Mouse (Mus musculus) ZHBTc4 (cell line): ENCODE measurements around the gene Trim62.

Experiments
- DNase-seq: peaks from one replicate; pipeline ENCODE4 v3.0.0-alpha.2; 2011; ENCODE audit warnings: low read depth, low spot score

Trim62 gene

DNA sequence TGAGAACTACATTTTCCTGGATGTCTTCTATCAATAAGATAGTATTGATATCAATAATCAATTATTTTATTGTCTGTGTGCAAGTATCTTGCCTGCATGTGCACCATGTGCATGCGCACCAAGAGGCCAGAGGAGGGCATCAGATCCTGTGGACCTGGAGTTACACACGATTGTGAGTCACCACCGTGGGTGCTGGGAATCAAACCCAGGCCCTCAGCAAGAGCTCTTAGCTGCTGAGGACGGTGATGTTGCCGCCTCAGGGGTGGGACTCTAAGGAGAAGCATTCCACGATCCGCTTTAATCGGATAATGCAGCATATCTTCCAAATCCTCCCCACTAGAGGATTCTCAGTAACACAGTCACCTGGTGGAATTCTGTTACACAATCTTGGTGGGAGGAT lies 2.2 kb downstream of the Trim62 start:
- no peak for DNase-seq

- DNase-seq = no peak
Observed at GRCm38 (mm10) chr4:128886571-128886970, 3.2 kb downstream of the Trim62 start.

DNA sequence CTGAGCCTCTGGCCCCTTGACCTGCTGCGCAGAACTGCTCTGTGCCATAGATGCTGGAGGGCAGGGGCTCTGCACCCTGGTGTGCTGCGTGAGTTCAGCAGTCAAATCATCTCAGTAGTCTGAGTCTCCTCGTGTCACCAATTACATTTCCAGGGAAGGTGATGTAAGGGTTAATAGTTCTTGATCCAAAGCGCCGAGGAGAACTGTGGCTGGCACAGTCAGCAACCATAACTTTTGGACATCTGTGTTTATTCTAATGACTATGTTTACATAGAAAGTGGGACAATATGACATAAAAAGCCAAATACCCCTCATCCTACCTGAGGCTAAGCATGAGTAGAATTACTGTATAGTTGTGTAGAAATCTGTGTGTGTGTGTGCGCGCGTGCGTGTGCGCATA lies 3.6 kb downstream of the Trim62 start:
- no peak for DNase-seq

DNA sequence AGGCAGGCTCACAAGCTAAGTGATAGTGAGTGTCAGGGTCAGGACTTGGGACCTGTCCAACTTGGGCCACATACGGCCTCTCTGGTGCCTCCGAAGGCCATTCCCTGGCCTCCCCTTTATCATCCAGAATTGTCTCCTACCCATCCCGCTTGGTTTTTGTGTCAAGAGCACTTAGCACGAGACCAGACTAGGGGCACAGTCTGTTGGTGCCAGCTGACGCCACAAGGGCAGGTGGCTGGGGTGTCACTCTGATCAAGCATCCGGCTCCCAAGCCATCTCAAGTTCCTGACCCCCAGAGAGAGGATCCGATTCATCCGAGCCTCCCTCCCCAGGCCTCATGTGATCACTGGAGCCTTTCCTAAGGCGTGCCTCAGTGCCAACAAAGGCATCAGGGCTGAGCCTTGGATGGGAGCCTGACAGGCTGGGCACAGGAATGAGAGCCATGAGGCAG lies 4.3 kb downstream of the Trim62 start:
- no peak for DNase-seq

DNA sequence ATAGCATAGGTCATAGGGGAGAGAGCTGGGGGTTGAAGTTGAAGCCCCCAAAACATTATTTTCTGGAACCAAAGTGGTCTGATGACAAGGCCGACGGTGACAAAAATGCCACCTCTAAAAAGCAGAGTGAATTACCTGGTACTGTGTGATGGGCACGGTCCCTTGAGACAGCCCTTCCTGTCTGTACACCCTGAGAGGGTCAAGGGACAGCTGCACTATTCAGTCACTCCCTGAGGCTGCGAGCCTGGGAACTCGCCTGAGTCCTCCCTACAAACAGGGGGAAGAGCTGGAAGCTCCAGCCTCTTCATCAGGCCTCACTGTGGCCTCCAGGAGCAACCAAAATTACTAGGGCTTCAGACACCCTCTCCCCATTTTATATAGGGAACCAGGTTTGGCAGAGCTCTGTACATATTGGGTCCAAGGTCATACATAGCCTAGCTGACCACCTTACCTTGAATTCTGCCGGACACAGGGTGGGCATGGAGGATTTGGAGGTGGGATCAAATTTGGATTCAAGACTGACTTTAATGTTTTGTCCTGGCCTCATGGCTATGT lies 5.1 kb downstream of the Trim62 start:
- no peak for DNase-seq

GRCm38 (mm10) chr4:128889752-128890630 lies 6.6 kb downstream of the Trim62 start:
- no peak for DNase-seq

GRCm38 (mm10) chr4:128891157-128891556 lies 7.8 kb downstream of the Trim62 start:
- DNase-seq = no peak

- DNase-seq = peak; percentile 44
Observed at GRCm38 (mm10) chr4:128891746-128892145, 8.4 kb downstream of the Trim62 start.

GRCm38 (mm10) chr4:128892188-128892587 lies 8.8 kb downstream of the Trim62 start:
- DNase-seq = no peak

- DNase-seq = no peak
Observed at GRCm38 (mm10) chr4:128894112-128894511, 10.7 kb downstream of the Trim62 start.

- DNase-seq = no peak
Observed at GRCm38 (mm10) chr4:128895841-128896240, 12.5 kb downstream of the Trim62 start.

DNA sequence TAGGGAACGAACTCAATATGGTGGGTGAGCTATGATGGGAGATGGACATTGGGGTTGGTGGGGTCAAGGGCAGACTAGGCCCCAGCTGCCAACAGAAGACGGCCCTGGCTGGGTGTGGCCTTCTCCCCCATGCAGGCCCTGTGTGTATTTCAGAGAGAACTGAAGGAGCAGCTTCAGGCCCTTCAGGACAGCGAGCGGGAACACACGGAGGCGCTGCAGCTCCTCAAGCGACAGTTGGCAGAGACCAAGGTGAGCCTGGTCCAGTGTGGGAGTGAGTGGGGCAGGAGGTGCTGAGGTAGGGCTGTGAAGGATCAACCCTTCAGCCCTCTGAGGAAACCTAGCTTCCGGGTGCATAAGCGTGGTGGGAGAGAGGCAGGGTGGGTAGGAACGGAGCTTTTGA lies 13.3 kb downstream of the Trim62 start:
- DNase-seq = no peak

- DNase-seq = no peak
Observed at GRCm38 (mm10) chr4:128897911-128898421, 14.6 kb downstream of the Trim62 start.

DNA sequence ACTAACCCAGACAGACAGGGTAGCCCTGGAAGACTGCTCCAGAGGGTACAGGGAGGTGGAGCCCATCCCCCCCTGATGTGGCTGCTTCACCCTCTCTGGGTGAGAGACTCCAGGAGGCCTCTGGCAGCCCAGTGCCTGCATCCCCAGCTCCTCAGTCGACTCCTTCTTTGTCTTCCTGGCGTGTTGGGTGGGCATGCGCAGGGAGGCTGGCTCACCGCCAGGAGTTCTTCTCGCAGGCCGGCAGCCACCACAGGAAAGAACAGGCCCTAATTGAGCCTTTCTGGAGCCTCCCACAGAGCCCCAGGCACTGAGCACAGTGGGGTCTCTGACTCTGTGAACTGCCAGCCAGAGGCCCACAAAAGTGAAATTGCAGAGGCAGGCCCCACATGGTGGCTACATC lies 16.0 kb downstream of the Trim62 start:
- peak; percentile 29 for DNase-seq

DNA sequence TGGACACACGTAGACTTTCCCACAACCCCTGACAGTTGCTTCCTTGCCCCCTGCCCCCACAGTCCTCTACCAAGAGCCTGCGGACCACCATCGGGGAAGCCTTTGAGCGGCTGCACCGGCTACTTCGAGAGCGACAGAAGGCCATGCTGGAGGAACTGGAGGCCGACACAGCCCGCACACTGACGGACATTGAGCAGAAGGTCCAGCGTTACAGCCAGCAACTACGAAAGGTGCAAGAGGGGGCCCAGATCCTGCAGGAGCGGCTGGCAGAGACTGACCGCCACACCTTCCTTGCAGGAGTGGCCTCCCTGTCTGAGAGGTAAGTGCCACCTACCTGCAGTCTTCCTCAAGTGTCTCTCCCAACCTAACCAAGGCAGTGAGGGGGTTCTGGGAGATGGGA lies 17.1 kb downstream of the Trim62 start:
- DNase-seq = no peak

DNA sequence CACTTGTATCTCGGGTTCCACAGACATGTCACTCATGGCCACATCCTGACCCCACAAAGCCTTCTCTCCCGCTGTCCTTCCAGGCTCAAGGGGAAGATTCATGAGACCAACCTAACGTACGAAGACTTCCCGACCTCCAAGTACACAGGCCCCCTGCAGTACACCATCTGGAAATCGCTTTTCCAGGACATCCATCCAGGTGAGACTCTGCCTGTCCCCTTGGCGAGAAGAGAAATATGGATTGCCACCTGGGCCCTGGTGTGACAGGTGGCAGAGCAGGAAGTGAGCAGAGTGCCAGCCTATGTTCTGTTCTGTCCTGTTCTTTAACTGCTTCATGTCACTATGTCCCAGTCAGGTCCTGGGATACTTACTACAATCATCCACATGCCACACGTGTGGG lies 19.0 kb downstream of the Trim62 start:
- no peak for DNase-seq

GRCm38 (mm10) chr4:128904035-128904800 lies 20.8 kb downstream of the Trim62 start:
- DNase-seq = no peak

DNA sequence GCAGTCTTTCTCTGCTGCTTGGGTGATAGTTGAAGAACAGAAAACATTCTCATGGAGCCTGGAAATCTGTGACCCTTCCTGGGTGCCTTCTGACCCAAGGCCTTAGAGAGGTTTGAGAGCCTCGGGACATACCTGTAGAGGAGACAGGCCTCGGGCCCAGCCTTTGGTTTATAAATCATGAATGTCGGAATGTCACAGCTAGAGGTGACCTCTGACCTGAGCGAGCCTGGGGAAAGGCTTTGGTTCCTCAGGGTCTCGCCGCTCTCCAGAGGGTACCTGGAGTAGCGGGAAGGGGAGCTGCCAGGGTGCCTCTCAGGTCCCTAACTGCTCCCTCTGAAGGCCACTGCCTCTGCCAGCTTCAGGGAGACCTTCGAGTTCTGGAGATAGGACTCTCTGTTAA lies 21.9 kb downstream of the Trim62 start:
- no peak for DNase-seq

GRCm38 (mm10) chr4:128906757-128907156 lies 23.4 kb downstream of the Trim62 start:
- DNase-seq = no peak

DNA sequence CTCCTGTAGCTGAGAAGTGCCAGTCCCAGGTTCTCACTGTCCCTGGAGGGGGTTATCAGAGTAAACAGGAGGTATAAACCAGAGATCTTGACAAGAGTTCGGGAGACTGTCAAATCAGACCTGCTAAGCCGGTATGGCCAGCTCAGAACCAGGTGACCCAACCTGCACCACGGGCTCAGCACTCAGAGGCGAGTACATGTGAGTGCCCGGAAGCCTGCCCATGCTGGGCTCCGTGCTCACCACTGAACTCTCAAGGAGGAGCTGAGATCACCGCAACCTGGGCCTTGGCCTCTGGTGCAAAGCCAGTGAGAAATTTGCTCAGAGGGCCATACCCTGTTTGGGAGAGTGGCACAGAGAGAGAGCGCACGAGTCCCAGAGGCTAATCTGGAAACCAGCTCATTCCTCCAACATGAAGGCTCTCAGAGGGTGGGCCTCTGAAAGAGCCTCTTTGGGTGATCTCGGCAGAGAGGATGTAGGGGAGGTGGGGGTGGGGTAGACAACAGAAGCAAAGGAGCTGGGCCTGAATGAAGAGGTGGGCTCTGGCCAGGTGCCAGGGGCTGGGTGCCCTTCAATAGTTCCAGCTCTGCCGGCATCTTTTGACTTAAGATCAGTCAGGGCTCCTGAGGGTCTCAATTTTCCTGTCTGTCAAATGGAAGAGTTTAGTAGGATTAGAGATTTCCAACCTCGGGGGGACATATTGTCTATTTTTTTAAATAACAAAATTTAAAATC lies 24.0 kb downstream of the Trim62 start:
- DNase-seq = no peak

GRCm38 (mm10) chr4:128908586-128909377 lies 25.4 kb downstream of the Trim62 start:
- peak; percentile 79 for DNase-seq
